Mouse (Mus musculus): Measurements from ENCODE around the gene Cyp2t4. TPM values are rescaled to one million over a fixed set of nuclear protein-coding genes. Genes with fewer than 3 reads are reported as not detected.
A peak's percentile ranks its signal among the peaks of the same experiment; 100 is the strongest.

Cyp2t4 gene
- polyA plus RNA-seq, 1 experiment from 2014 or later = 0.22 TPM

DNA sequence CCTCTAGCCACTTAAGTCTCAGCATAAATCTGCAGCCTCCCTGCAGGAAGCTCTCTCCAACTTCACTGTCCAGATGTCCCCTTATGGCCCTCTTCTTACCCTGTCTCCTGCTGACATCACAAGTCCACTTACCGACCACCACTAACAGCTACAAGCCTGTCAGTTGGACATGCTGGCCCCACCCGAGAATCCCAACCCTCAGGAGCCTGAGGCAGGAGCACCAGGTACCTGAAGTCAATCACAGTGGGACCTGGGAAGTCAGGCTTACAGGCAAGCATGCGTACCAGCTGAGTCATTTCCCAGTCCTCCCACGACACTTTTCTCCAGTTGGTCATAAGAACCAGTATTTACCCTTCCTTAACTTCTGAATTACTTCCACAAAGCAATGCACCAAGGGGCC is 40.2 kb downstream of the Cyp2t4 start:
- WGBS = 88% methylated on average over 4 of the region's 4 CpGs
- no peak for ATAC-seq
- Histone ChIP-seq H3K4me1 (replicated peaks) (peaks cover 30% of the 10 kb centered on the region), H3K9ac (replicated peaks) (peak overlapping the region; percentile 44), H3K9me3 (no peaks in the 10 kb centered on the region), H3K36me3 (peaks cover 61% of the 10 kb centered on the region), H3K4me2 (replicated peaks) (peak overlapping the region; percentile 95), H3K27ac (no peak overlapping the region), H3K4me3 (replicated peaks) (peak overlapping the region; percentile 5), H3K27me3 (no peaks in the 10 kb centered on the region)

DNA sequence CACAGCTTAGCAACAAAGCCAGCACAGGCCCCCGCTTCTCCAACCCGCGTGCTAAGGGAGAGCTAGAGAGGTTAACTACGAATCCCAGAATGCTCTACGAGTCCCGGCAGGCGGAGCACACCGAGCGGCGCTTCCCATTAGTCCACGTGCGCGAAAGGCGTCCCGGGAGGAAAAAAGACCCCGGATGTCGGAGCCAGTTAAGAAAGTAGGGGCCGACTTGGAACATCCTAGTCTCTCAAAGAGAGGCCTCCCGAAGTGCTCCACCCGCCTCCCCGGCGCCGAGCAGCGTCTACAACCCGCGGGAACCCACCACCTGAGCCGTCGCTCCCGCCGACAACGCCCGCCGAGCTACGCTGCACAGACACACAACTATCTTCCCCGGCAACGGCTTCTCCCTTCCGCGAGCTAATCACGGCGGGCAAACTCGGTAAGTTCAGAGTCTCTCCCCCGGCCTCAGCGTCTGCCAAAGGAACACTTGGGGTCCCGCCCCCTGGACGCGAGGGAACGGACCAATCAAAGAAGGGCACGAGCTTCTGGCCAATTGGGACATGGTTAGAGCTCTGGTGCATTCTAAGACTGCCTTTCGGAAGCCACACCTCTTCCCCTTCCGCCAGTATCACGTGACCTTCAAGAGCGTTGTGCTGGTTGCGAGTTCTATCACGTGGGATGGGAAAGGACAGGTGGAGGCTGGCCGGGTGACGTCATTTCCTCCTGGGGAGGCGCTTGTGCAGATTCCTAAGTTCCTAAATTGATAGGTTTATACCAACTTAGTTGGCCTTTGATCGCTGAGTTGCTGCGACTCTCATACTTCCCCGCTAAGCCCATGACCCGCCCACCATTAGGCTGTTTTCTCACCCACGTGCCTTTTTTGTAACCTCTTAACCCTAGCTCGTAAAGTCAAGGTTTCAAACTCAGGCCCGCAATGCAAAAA is 42.4 kb downstream of the Cyp2t4 start, which contains the start of the genes BC024978 and Snrpa:
Gene BC024978 (plus strand): TSS at position 101 of the 931 bp plus-strand sequence.
Gene Snrpa (minus strand): TSS at position 591 of the 931 bp plus-strand sequence.
- 1% methylated on average over 64 of the region's 64 CpGs for WGBS
- no peaks in the 10 kb centered on the region for H3K27me3 ChIP-seq
- peak within 1 kb of the TSS; percentile 97 for H3K27ac ChIP-seq
- peak; percentile 99 for ATAC-seq
- H3K4me3 ChIP-seq (replicated peaks) = peak within 1 kb of the TSS; percentile 86
- H3K9me3 ChIP-seq = no peaks in the 10 kb centered on the region
- H3K36me3 ChIP-seq = peaks cover 41% of the 10 kb centered on the region
- H3K9ac ChIP-seq (replicated peaks) = peak within 1 kb of the TSS; percentile 86
- peak within 1 kb of the TSS; percentile 95 for H3K4me2 ChIP-seq (replicated peaks)
- H3K4me1 ChIP-seq (replicated peaks) = peaks cover 30% of the 10 kb centered on the region

- no peak for ATAC-seq
- Histone ChIP-seq H3K9me3 (no peaks in the 10 kb centered on the region), H3K9ac (replicated peaks) (no peak overlapping the region), H3K4me2 (replicated peaks) (no peak overlapping the region), H3K27me3 (no peaks in the 10 kb centered on the region), H3K36me3 (peaks cover 37% of the 10 kb centered on the region), H3K4me1 (replicated peaks) (peaks cover 30% of the 10 kb centered on the region), H3K4me3 (replicated peaks) (no peak overlapping the region), H3K27ac (no peak overlapping the region)
- WGBS = 84% methylated on average over 3 of the region's 3 CpGs
Measured at GRCm38 (mm10) chr7:27197136-27197535, 43.6 kb downstream of the Cyp2t4 start.

DNA sequence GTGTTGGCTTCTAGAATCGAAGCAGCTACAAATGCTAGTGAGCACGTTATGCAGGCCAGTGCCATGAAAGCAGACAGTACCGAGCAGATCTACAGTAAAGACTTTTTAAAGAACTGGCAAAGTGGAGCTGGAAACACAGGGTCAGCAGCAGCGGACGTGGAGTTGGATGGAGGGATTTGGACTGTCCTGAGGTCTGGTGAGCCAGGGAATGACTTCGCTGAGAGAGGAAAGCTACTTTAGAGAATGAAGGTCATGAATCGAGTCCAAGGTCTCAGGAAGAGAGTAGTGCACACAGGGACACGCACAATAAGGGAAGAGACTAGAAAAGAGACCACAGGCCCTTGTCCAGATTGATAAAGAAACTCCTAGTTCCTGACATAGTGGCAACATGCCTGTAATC is 44.1 kb downstream of the Cyp2t4 start:
- no peak overlapping the region for H3K4me2 ChIP-seq (replicated peaks)
- ATAC-seq = no peak
- H3K4me3 ChIP-seq (replicated peaks) = no peak overlapping the region
- H3K4me1 ChIP-seq (replicated peaks) = peaks cover 30% of the 10 kb centered on the region
- peaks cover 37% of the 10 kb centered on the region for H3K36me3 ChIP-seq
- WGBS = 96% methylated on average over 8 of the region's 8 CpGs
- H3K9me3 ChIP-seq = no peaks in the 10 kb centered on the region
- H3K27ac ChIP-seq = no peak overlapping the region
- H3K9ac ChIP-seq (replicated peaks) = no peak overlapping the region
- no peaks in the 10 kb centered on the region for H3K27me3 ChIP-seq

DNA sequence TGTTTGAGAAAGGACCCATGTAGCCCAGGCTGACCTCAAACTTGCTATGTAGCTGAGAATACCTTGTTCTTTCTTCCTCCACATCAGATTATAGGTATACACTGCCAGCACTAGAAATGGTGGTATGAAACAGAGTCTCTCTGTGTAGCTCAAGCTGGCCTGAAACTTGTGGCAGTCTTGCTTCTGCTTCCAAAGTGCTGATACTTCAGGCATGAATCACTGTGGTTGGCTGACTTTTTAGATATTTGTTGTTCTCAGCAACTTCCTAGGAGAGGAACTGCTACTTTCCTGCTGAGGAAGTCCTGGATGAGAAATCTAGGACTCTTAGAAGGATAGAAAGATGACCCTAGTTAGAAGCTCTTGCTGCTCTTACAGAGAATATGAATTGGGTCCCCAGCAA is 44.8 kb downstream of the Cyp2t4 start:
- Histone ChIP-seq H3K9ac (replicated peaks) (no peak overlapping the region), H3K9me3 (no peaks in the 10 kb centered on the region), H3K4me3 (replicated peaks) (no peak overlapping the region), H3K27me3 (no peaks in the 10 kb centered on the region), H3K4me2 (replicated peaks) (no peak overlapping the region), H3K36me3 (peaks cover 37% of the 10 kb centered on the region), H3K27ac (no peak overlapping the region), H3K4me1 (replicated peaks) (peaks cover 24% of the 10 kb centered on the region)
- ATAC-seq = no peak

- no peak overlapping the region for H3K4me3 ChIP-seq (replicated peaks)
- H3K27me3 ChIP-seq = no peaks in the 10 kb centered on the region
- H3K9ac ChIP-seq (replicated peaks) = no peak overlapping the region
- H3K27ac ChIP-seq = no peak overlapping the region
- no peaks in the 10 kb centered on the region for H3K9me3 ChIP-seq
- no peak overlapping the region for H3K4me2 ChIP-seq (replicated peaks)
- peaks cover 37% of the 10 kb centered on the region for H3K36me3 ChIP-seq
- H3K4me1 ChIP-seq (replicated peaks) = peaks cover 20% of the 10 kb centered on the region
- ATAC-seq = no peak
- 93% methylated on average over 8 of the region's 8 CpGs for WGBS
Measured at GRCm38 (mm10) chr7:27198779-27199178, 45.3 kb downstream of the Cyp2t4 start.

GRCm38 (mm10) chr7:27203730-27204449 is 50.4 kb downstream of the Cyp2t4 start:
- H3K27ac ChIP-seq = no peak overlapping the region
- H3K9me3 ChIP-seq = no peaks in the 10 kb centered on the region
- H3K4me3 ChIP-seq (replicated peaks) = no peak overlapping the region
- no peaks in the 10 kb centered on the region for H3K27me3 ChIP-seq
- no peak for ATAC-seq
- peaks cover 72% of the 10 kb centered on the region for H3K36me3 ChIP-seq
- H3K4me2 ChIP-seq (replicated peaks) = no peak overlapping the region
- no peaks in the 10 kb centered on the region for H3K4me1 ChIP-seq (replicated peaks)
- no peak overlapping the region for H3K9ac ChIP-seq (replicated peaks)
- WGBS = 97% methylated on average over 8 of the region's 8 CpGs

MicroRNAs encoded within 50 kb of the gene (microRNA counts, 519-probe panel; counts per million panel counts)
- microRNA mmu-miR-1191 = 110 counts per million, percentile 56 among the panel's probes with 10 or more counts

Small RNAs within 50 kb of the gene (microRNA-seq; reads per million reads assigned to microRNA genes)
- gene Mir1191 = 7.4 reads per million, percentile 24 among the genes with 10 or more reads in this experiment
- not detected for gene Mir3101

Other genes with a start within 250 kb of the Cyp2t4 start
- gene Cyp2a22, start 214.3 kb upstream of the Cyp2t4 start, polyA plus RNA-seq (2015; fragmentation: Nextera tagmentation; extraction: Ambion mirVana) = not detected in 2 replicates
- not detected in 2 replicates for gene Cyp2a12, start 124.6 kb upstream of the Cyp2t4 start, polyA plus RNA-seq (2015; fragmentation: Nextera tagmentation; extraction: Ambion mirVana)
- gene Cyp2f2, start 33.8 kb upstream of the Cyp2t4 start, polyA plus RNA-seq (2015; fragmentation: Nextera tagmentation; extraction: Ambion mirVana) = not detected in 2 replicates
- 87.0 and 101 TPM in 2 replicates for gene Egln2, start 13.1 kb downstream of the Cyp2t4 start, polyA plus RNA-seq (2015; fragmentation: Nextera tagmentation; extraction: Ambion mirVana)
- 104 and 110 TPM in 2 replicates for gene Rab4b, start 25.2 kb downstream of the Cyp2t4 start, polyA plus RNA-seq (2015; fragmentation: Nextera tagmentation; extraction: Ambion mirVana)
- gene Gm21983, start 27.4 kb downstream of the Cyp2t4 start, polyA plus RNA-seq (2015; fragmentation: Nextera tagmentation; extraction: Ambion mirVana) = 0.36 TPM in 1 of 2 replicates, not detected in the other
- gene Mia, start 27.4 kb downstream of the Cyp2t4 start, polyA plus RNA-seq (2015; fragmentation: Nextera tagmentation; extraction: Ambion mirVana) = 3.6 and 5.1 TPM in 2 replicates
- 4.3 TPM in 2 replicates for gene BC024978, start 42.1 kb downstream of the Cyp2t4 start, polyA plus RNA-seq (2015; fragmentation: Nextera tagmentation; extraction: Ambion mirVana)
- 233 and 245 TPM in 2 replicates for gene Snrpa, start 42.6 kb downstream of the Cyp2t4 start, polyA plus RNA-seq (2015; fragmentation: Nextera tagmentation; extraction: Ambion mirVana)
- gene Itpkc, start 74.9 kb downstream of the Cyp2t4 start, polyA plus RNA-seq (2015; fragmentation: Nextera tagmentation; extraction: Ambion mirVana) = 6.7 and 7.6 TPM in 2 replicates
- gene Coq8b, start 79.3 kb downstream of the Cyp2t4 start, polyA plus RNA-seq (2015; fragmentation: Nextera tagmentation; extraction: Ambion mirVana) = 25.3 and 25.5 TPM in 2 replicates
- gene Numbl, start 104.7 kb downstream of the Cyp2t4 start, polyA plus RNA-seq (2015; fragmentation: Nextera tagmentation; extraction: Ambion mirVana) = 39.4 and 51.6 TPM in 2 replicates
- gene Ltbp4, start 184.0 kb downstream of the Cyp2t4 start, polyA plus RNA-seq (2015; fragmentation: Nextera tagmentation; extraction: Ambion mirVana) = 8.0 and 9.1 TPM in 2 replicates
- 67.2 and 84.3 TPM in 2 replicates for gene Shkbp1, start 202.3 kb downstream of the Cyp2t4 start, polyA plus RNA-seq (2015; fragmentation: Nextera tagmentation; extraction: Ambion mirVana)
- gene Gm20479, start 203.7 kb downstream of the Cyp2t4 start, polyA plus RNA-seq (2015; fragmentation: Nextera tagmentation; extraction: Ambion mirVana) = 0.53 TPM in 1 of 2 replicates, not detected in the other